Mouse (Mus musculus) myocyte (in vitro differentiated cells): ENCODE measurements at regions not wholly inside any gene's neighbourhood (a gene's known extent, or its start where the extent isn't known, plus 50 kb on each side); places are given as distances from the start of the nearest gene placed in this dataset.

Experiments
- E2F4 ChIP-seq: IDR thresholded peaks from one replicate; pipeline ENCODE4 v1.6.1; 2011; ENCODE audit warnings: mild to moderate bottlenecking, control low read depth, moderate library complexity; ENCODE audit not compliant: insufficient read depth
- MAX ChIP-seq: IDR thresholded peaks from one replicate; pipeline ENCODE4 v1.6.1; 2011; ENCODE audit warnings: low read depth, mild to moderate bottlenecking, control low read depth
- MYOD1 ChIP-seq, 3 experiments: IDR thresholded peaks; one replicate each; pipeline ENCODE4 v1.6.1; 2011; ENCODE audit warnings: control low read depth in 2 of 3, low read depth in 2 of 3, mild to moderate bottlenecking in 2 of 3, moderate library complexity in 1 of 3; ENCODE audit not compliant: insufficient read length in 2 of 3, control insufficient read depth in 1 of 3
- MYOG ChIP-seq, 3 experiments: IDR thresholded peaks; one replicate each; pipeline ENCODE4 v1.6.1; 2011; ENCODE audit warnings: control low read depth in 2 of 3, low read depth in 2 of 3, mild to moderate bottlenecking in 2 of 3; ENCODE audit not compliant: insufficient read length in 2 of 3, control insufficient read depth in 1 of 3, insufficient read depth in 1 of 3
- POLR2A ChIP-seq: IDR thresholded peaks from one replicate; pipeline ENCODE4 v1.6.1; 2011; ENCODE audit warnings: low read depth, mild to moderate bottlenecking, control low read depth, moderate library complexity; ENCODE audit not compliant: insufficient read length
- REST ChIP-seq: IDR thresholded peaks from one replicate; pipeline ENCODE4 v1.6.1; 2011; ENCODE audit warnings: mild to moderate bottlenecking, control low read depth, moderate library complexity; ENCODE audit not compliant: insufficient read depth, insufficient read length
- TCF12 ChIP-seq: IDR thresholded peaks from one replicate; pipeline ENCODE4 v1.6.1; 2011; ENCODE audit warnings: mild to moderate bottlenecking, control low read depth; ENCODE audit not compliant: poor library complexity, insufficient read depth, severe bottlenecking

DNA sequence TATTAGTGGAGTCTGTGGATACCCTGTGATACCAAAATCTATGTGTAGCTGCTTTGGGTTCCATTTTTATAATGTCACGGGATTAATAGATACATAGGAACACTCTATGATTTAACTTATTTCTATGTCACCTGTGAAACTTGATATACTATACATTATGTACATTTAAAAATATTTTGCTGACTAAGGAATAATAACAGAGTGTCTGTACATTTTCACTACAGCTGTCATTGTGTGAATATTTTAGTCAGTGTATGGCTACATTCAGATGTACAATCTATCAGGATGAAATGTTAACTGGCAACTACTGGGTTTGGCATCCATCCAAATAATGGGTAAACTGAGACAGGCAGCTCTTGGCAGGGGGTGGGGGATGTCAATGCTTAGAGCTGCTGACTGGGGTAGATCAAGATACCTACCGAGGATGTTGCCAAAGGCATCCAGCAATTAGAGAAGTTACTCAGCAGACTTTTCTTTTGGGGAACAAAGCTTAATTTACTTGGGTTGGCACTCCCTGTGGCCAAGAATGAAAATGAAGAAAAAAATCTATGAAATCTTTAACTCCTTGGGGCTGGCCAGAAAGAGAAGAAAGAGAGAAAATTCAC lies 122.0 kb upstream of the Cdh10 start:
- TF ChIP-seq POLR2A (no peak), MYOG (IDR thresholded peaks at IDR 0.05; ENCODE audit: control insufficient read depth in 1 of 3, insufficient read depth in 1 of 3, insufficient read length in 2 of 3, low read depth in 2 of 3) (no peak), TCF12 (no peak), MAX (no peak), REST (no peak), MYOD1 (IDR thresholded peaks at IDR 0.05; ENCODE audit: control insufficient read depth in 1 of 3, insufficient read length in 2 of 3, low read depth in 2 of 3) (no peak), E2F4 (no peak)
